Mouse (Mus musculus) left cerebral cortex, adult 2 months (tissue): Measurements from ENCODE around the gene Fgf13. TPM values are rescaled to one million over a fixed set of nuclear protein-coding genes. Genes with fewer than 3 reads are reported as not detected.

ENCODE experiments used
- DNase-seq, 2 experiments: peaks; one replicate each; pipeline ENCODE4 v3.0.0; 2021 to 2022; ENCODE audit warnings: low spot score in 2 of 2, mixed read lengths in 1 of 2; ENCODE audit errors: extremely low spot score in 1 of 2
- H3K27ac ChIP-seq: fragments of 200-600 bp; 2 replicates; pipeline ENCODE4 v1.8.1; 2022
- H3K4me3 ChIP-seq: fragments of 200-600 bp; 2 replicates; pipeline ENCODE4 v1.8.1; 2022
- CTCF ChIP-seq: fragments of 200-600 bp; IDR thresholded peaks from 2 replicates; pipeline ENCODE4 v1.8.1; 2022; ENCODE audit warnings: antibody characterized with exemption, mild to moderate bottlenecking, moderate library complexity
- intact Hi-C: fragments of 180-260 bp; cut with DNase I; formaldehyde crosslinking; loops from one replicate; pipeline ENCODE4 v1.15.1; 2025
- microRNA-seq, 2 experiments: library from miRNA; unstranded; fragments of <30 nt; microRNA quantifications; one replicate each; pipeline ENCODE4 v1.2.0; 2021
- total RNA-seq, 2 experiments: library from RNA; stranded (reverse); gene quantifications; 2 replicates each; pipeline ENCODE4 v1.2.3; 2021

The Fgf13 gene
- total RNA-seq, 2 experiments from 2014 or later = 137 to 154 TPM

DNA sequence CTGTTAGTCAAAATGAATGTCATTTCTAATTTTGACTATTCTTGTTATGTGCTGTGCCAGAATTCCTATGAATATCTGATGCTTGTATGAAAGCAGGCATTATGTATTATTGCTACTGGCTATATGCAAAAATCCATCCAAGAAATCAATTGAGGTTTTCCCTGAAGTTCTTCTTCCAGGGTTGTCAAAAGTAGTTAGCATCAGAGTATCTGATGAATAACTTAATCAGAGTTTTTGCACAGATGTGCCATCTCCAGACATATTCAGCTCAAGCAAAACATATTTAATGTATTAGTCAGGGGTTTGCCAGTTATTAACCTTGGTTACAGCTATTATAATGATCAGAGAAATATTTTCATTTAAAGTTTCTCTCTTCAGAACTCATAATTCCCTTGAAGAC, 454.7 kb downstream of the Fgf13 start:
- no peak for TF ChIP-seq CTCF
- no peak overlapping the region for H3K27ac ChIP-seq
- DNase-seq = no peak
- intact Hi-C loops = no loop called here
- H3K4me3 ChIP-seq = no peak overlapping the region

DNA sequence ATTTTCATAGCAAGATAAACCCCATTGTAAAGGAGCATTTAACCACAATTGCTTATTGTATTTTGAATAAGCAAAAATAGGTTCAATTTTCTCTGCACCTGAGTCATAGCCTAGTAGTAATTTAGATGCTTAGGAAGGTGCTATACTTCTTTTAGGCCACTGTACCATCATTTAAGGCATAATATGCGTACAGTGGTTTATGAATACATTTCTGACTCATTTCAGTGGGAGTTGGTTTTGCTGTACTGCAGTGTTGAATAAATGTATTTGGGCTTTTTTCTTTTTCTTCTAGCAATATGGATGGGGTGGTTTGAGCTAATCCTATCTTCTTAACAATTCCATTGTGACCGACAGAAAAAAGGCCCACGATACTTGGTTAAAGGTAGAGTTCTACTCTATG, 481.9 kb downstream of the Fgf13 start:
- Histone ChIP-seq H3K4me3 (no peak overlapping the region), H3K27ac (no peak overlapping the region)
- TF ChIP-seq CTCF = peak; percentile 11; the same call in 1 of the 2 replicates
- no peak for DNase-seq
- intact Hi-C loops = loop anchor here (5.0 kb wide), 1 partner anchor 46 kb away; no protein-coding TSS in a partner anchor

DNA sequence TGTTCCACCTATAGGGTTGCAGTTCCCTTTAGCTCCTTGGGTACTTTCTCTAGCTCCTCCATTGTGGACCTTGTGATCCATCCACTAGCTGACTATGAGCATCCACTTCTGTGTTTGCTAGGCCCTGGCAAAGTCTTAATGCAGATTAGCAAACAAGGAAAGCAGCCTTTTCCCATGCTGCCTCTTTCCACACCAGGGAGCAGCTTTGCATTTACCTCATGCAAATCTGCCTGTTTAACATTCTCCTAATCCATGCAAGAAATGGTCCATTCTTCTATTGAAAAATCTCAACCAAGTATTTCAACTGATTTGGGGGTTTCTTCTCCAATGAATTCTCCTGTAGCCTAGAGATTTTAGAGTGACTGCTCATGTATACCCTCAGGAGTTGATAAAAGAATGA, 487.4 kb downstream of the Fgf13 start:
- H3K4me3 ChIP-seq = no peak overlapping the region
- no peak for TF ChIP-seq CTCF
- DNase-seq = no peak
- no peak overlapping the region for H3K27ac ChIP-seq
- intact Hi-C loops = no loop called here

DNA sequence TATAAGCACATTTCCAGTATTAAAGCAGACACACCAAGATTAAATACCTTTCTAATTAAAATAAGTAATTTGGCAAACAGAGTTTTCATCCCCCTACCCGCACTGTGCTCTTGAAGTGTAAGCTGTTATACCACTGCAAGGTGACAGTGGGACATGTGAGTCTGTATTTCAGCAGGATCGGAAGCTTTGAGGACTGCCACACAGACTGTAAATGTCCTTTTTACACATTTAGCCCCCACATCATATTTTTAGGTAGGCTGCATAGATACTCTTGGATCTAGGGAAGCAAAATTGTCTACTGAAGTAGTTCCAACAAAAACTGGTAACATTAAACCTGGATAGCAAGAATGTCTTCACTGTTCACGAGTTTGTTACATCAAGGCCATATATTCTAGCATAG, 495.8 kb downstream of the Fgf13 start:
- DNase-seq = no peak
- Histone ChIP-seq H3K27ac (no peak overlapping the region), H3K4me3 (no peak overlapping the region)
- no peak for TF ChIP-seq CTCF
- intact Hi-C loops = loop anchor here (5.0 kb wide), 1 partner anchor 55 kb away; no protein-coding TSS in a partner anchor

DNA sequence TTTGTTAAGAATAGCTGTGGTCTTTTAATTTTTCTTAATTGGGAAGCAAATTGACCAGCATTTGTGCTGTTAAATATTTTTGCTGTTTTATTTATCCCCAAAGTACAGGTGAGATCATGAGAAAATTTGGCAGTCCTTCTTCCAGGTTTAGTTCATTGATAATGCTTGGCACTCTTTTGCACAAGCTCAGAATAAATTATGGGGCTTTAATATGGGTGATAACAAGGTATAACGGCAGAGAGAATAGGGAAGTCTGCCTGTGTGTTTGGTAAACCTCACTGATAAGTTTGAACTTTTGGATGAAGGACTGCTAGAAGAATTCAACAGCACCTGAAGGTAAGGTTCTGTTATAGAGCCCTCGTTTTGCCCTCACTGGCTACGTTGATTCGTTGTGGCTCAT, 504.7 kb downstream of the Fgf13 start:
- no peak for TF ChIP-seq CTCF
- intact Hi-C loops = no loop called here
- Histone ChIP-seq H3K27ac (no peak overlapping the region), H3K4me3 (no peak overlapping the region)
- no peak for DNase-seq

DNA sequence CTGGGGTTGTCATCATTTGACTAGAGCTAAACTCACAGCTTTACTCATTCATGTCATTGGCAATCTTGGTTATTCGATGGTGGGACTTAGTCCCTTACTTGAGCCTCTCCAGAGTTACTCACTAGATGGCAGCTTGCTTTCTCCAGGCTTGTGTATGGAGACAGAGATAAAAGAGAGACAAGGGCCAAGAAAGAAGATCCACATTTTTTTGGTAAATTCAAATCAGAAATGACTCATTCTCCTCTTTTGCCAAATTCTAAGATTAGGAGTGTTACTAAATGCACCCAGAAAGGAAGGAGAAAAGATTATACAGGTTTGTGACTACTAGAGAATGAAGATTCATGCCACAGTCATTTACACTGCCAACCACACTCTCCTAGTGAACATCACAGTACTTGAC, 532.9 kb downstream of the Fgf13 start:
- Histone ChIP-seq H3K27ac (no peak overlapping the region), H3K4me3 (no peak overlapping the region)
- no peak for DNase-seq
- TF ChIP-seq CTCF = no peak; the same call in 1 of the 2 replicates
- intact Hi-C loops = loop anchor here (10.0 kb wide), 1 partner anchor 100 kb away; no protein-coding TSS in a partner anchor

Small RNAs within 50 kb of the gene (microRNA-seq; reads per million reads assigned to microRNA genes)
- gene Mir504 = 14.6 to 25.1 reads per million in 2 experiments
